Mouse (Mus musculus) heart, embryonic 13.5 days (tissue): ENCODE measurements around the gene Prr5l. TPM values are rescaled to one million over a fixed set of nuclear protein-coding genes. Genes with fewer than 3 reads are reported as not detected.

Experiments
- ATAC-seq: fragments of 200-750 bp; cut with Nextera tagmentation; 2 replicates; pipeline ENCODE4 v1.8.0; 2017; ENCODE audit warnings: moderate TSS enrichment; ENCODE audit not compliant: insufficient number of reproducible peaks, low FRiP score, low TSS enrichment; ENCODE audit errors: extremely low read depth
- H3K27ac ChIP-seq: fragments of 300-500 bp; sonication (generic); replicated peaks from 2 replicates; pipeline ENCODE4 v1.5.1; 2015; ENCODE audit warnings: moderate library complexity, mild to moderate bottlenecking, inconsistent platforms
- H3K27me3 ChIP-seq: fragments of 300-500 bp; sonication (generic); replicated peaks from 2 replicates; pipeline ENCODE4 v1.6.1; 2015; ENCODE audit warnings: mild to moderate bottlenecking, inconsistent platforms
- H3K36me3 ChIP-seq: fragments of 300-500 bp; sonication (generic); 2 replicates; pipeline ENCODE4 v1.6.1; 2015; ENCODE audit warnings: mild to moderate bottlenecking, inconsistent platforms
- H3K4me1 ChIP-seq: fragments of 300-500 bp; sonication (generic); 2 replicates; pipeline ENCODE4 v1.6.1; 2015; ENCODE audit warnings: inconsistent platforms
- H3K4me2 ChIP-seq: fragments of 300-500 bp; sonication (generic); 2 replicates; pipeline ENCODE4 v1.6.1; 2015; ENCODE audit warnings: inconsistent platforms, mild to moderate bottlenecking, moderate library complexity
- H3K4me3 ChIP-seq: fragments of 300-500 bp; sonication (generic); 2 replicates; pipeline ENCODE4 v1.5.1; 2015; ENCODE audit warnings: moderate library complexity, mild to moderate bottlenecking, inconsistent platforms
- H3K9ac ChIP-seq: fragments of 300-500 bp; sonication (generic); 2 replicates; pipeline ENCODE4 v1.6.1; 2015; ENCODE audit warnings: inconsistent platforms, mild to moderate bottlenecking, moderate library complexity
- H3K9me3 ChIP-seq: fragments of 300-500 bp; sonication (generic); 2 replicates; pipeline ENCODE4 v1.6.1; 2016; ENCODE audit warnings: inconsistent platforms
- WGBS: fragments of 180-500 bp; shearing (Covaris S2); methylation state at CpG from one replicate; pipeline ENCODE4 v1.1.7; 2015; ENCODE audit warnings: mixed read lengths; 5-methylcytosine and 5-hydroxymethylcytosine counted together
- polyA plus RNA-seq: library from polyadenylated mRNA; unstranded; fragments of >200 nt; fragmentation: Nextera tagmentation; extraction: Ambion mirVana; gene quantifications from 2 replicates; pipeline ENCODE4 v1.2.1, GENCODE M21; 2015

Gene Prr5l
- polyA plus RNA-seq: 8.9 and 11.1 TPM in 2 replicates

DNA sequence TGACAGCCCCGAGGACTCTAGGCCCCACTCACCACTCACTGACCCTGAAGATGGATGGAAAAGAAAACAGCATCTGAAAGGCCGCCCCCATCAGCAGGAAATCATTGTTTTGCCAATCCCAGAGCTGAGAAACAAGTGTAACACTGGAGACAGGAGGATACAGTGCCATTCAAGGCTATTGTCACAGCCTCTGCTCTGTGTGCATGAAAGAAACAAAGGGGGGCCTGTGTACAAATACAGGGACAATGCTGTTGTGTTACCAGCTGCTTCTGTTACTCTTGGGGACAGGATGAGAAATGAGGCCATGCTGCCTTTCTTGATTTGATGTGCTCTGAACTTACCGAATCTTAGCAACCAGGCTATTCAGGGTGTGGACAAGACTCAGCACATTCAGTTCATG, at the start of gene Prr5l:
Prr5l (minus strand) TSS at position 30 of the 400 bp plus-strand sequence.
- no peaks in the 10 kb centered on the region for H3K36me3 ChIP-seq
- no peak within 1 kb of the TSS for H3K9ac ChIP-seq
- 0 out of 2 replicates have a peak, but pooled peaks cover 4% of the 10 kb centered on the region for H3K27me3 ChIP-seq
- WGBS: 41% methylated on average over 3 of the region's 3 CpGs
- H3K9me3 ChIP-seq: no peaks in the 10 kb centered on the region
- H3K4me3 ChIP-seq: no peak within 1 kb of the TSS
- peaks cover 17% of the 10 kb centered on the region for H3K4me1 ChIP-seq
- ATAC-seq: no peak
- H3K27ac ChIP-seq: no peak within 1 kb of the TSS
- H3K4me2 ChIP-seq: no peak within 1 kb of the TSS

DNA sequence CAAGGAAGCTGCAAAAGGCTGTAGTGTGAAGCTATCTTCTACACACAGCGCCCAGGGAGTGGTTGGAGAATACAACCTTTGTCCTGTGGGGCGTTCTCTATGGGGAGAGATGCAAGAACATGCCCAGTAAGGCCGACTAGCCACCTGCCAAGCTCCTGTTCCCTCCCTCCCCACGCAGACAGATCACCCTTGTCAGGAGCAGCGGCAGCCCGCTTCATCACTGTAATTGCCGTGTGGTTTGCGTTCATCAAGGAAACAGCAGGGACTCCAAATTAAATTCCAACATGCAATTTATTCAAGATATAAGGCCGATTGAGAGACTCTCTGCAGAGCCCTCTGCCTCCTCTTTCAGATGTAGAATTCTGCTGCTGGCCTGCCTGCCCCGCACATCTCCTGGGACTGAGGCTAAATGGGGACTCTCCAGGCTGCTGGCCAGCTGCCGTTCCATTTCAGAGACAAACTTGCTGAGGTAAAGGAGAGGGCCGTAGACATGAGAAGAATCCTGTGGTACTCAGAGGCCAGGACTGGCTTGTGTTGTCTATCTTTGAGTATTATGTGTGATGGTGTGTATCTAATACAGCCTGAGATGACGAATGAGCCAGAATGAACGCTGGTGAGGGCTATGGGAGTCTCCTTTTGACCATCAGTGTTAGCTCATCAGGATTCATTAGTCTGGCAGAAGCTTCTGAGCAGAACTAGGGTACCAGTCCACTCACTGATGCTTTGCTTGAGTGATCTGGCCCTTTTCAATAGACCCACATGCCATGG, 49.5 kb upstream of the Prr5l start:
- no peak for ATAC-seq
- H3K9me3 ChIP-seq: no peaks in the 10 kb centered on the region
- no peak overlapping the region for H3K4me2 ChIP-seq

DNA sequence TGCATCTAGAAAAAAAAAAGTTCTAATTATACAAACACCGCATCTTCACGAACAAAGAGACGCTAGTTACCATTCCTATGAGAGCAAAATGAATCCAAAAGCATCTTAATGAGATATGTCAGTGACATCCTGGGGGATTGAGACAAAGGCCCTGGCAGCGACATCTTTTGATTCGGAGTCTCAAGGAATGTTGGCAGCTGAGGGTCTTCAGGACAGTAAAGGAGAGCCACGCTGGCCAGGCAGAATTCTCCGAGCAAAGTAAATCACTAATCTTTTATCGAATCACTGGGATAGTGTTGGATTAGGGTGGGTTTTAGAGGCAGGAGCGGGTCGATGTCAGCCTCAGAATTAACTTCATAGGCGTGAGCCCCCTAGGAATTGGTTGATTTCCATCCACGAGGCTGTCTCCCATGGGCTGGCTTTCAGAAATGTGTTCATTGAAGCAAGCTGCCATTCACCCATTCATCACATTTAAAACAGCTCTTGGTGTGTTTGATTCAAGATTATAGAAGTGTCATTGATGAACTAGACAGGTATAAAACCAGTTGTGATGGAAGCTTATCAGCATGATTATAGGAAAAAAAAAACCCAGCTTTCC, 42.9 kb upstream of the Prr5l start:
- Histone ChIP-seq H3K36me3 (no peaks in the 10 kb centered on the region), H3K4me3 (no peak overlapping the region), H3K4me1 (no peaks in the 10 kb centered on the region), H3K4me2 (no peak overlapping the region), H3K9me3 (no peaks in the 10 kb centered on the region), H3K27me3 (no peaks in the 10 kb centered on the region), H3K9ac (no peak overlapping the region), H3K27ac (no peak overlapping the region)
- ATAC-seq: no peak
- WGBS: 74% methylated on average over 12 of the region's 12 CpGs

More for the DNA sequence above, 49.5 kb upstream of the Prr5l start:
- Histone ChIP-seq H3K4me3 (no peak overlapping the region), H3K4me1 (no peaks in the 10 kb centered on the region), H3K9ac (no peak overlapping the region), H3K36me3 (no peaks in the 10 kb centered on the region), H3K27ac (no peak overlapping the region), H3K27me3 (no peaks in the 10 kb centered on the region)
- 79% methylated on average over 14 of the region's 14 CpGs for WGBS

DNA sequence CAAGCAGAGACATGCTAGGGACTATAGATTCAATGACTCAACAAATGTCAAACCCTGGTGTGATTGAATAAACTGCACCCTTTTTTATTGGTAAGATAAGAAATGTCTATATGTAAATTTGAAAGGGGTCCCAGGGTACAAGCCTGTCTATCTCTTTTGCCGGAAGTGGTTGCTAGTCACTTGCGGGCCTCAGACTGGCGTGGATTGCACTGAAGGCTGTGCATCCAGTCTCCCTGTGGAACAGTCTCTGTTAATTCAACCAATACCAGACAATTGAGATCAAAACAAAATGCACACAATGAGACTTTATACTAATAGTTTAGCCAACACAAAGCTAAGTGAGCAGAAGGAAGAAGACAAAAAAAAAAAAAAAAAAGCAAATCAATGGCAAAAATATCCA, 42.4 kb upstream of the Prr5l start:
- no peaks in the 10 kb centered on the region for H3K36me3 ChIP-seq
- H3K4me2 ChIP-seq: no peak overlapping the region
- ATAC-seq: no peak
- no peak overlapping the region for H3K4me3 ChIP-seq
- no peaks in the 10 kb centered on the region for H3K4me1 ChIP-seq
- 81% methylated on average over 3 of the region's 3 CpGs for WGBS
- no peaks in the 10 kb centered on the region for H3K27me3 ChIP-seq
- H3K9ac ChIP-seq: no peak overlapping the region
- H3K9me3 ChIP-seq: no peaks in the 10 kb centered on the region
- no peak overlapping the region for H3K27ac ChIP-seq

DNA sequence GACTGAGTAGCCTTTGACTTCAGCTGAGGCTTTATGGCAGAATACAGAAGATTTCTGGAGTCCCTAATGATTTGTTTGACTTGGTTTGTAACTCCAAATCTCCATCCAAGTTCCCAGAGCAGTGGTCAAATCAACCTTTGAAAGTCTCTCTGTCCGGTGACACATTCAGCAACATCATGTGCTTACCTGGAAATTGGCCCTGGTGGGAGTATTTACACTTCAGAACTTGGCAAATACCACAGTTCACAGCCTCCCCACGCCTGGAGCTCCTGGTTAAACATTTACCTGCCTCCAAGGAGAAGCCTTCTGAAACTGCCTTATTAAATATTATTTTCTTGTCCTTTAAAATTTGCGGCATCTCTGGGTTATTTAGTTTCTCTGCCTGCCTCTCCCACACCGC, 40.4 kb upstream of the Prr5l start:
- Histone ChIP-seq H3K9me3 (no peaks in the 10 kb centered on the region), H3K4me3 (no peak overlapping the region), H3K27ac (no peak overlapping the region), H3K27me3 (no peaks in the 10 kb centered on the region), H3K4me2 (no peak overlapping the region), H3K36me3 (no peaks in the 10 kb centered on the region), H3K4me1 (0 out of 2 replicates have a peak, but pooled peaks cover 5% of the 10 kb centered on the region), H3K9ac (no peak overlapping the region)
- no peak for ATAC-seq
- 81% methylated on average over 4 of the region's 4 CpGs for WGBS

DNA sequence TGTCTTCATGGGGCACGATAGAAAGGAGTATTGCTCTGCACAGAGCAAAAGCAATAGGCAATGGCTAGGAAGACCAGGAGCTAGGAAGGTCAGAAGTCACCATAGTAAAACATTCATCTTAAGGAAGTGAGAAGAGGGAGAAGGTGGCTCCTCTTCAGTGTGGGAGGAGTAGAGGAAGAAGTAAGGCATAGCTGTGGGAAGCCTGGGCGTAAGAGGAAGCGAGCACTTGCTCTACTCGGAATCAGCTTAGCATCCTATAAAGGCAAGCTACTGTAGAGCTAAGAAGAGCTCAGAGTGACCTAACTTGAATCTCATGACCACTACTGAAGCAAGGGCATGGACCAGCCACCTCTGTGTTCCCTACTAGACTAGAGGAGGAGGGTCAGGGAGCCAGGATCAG, 39.5 kb upstream of the Prr5l start:
- H3K9ac ChIP-seq: no peak overlapping the region
- 0 out of 2 replicates have a peak, but pooled peaks cover 5% of the 10 kb centered on the region for H3K4me1 ChIP-seq
- no peaks in the 10 kb centered on the region for H3K36me3 ChIP-seq
- no peak overlapping the region for H3K4me2 ChIP-seq
- H3K4me3 ChIP-seq: no peak overlapping the region
- H3K9me3 ChIP-seq: no peaks in the 10 kb centered on the region
- no peaks in the 10 kb centered on the region for H3K27me3 ChIP-seq
- WGBS: 89% methylated on average over 4 of the region's 4 CpGs
- no peak for ATAC-seq
- H3K27ac ChIP-seq: no peak overlapping the region

DNA sequence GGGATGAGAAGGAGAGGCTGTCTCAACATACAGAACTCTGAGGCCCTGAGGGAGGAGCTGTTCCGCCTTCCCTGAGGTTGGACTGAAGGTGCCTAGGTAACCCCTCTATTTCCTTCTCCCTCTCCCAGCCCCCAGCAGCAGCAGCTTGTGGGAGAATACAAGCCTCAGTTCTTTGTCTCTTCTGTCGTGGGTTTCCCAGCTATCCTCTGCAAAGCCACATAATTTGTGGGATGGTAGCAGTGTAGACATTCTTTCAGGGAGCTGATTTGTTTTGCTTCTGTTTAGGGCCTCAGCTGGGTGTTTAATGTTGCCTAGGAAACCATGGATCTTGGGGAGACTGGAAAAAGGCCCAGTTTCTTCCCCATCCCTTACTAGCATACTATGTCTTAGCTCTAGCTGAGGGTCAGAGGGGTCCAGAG, 37.3 kb upstream of the Prr5l start:
- no peak overlapping the region for H3K4me2 ChIP-seq
- H3K27me3 ChIP-seq: no peaks in the 10 kb centered on the region
- 0 out of 2 replicates have a peak, but pooled peaks cover 5% of the 10 kb centered on the region for H3K4me1 ChIP-seq
- no peak for ATAC-seq
- H3K27ac ChIP-seq: no peak overlapping the region
- no peaks in the 10 kb centered on the region for H3K36me3 ChIP-seq
- H3K9ac ChIP-seq: no peak overlapping the region
- no peak overlapping the region for H3K4me3 ChIP-seq
- H3K9me3 ChIP-seq: no peaks in the 10 kb centered on the region
- 63% methylated on average over 2 of the region's 2 CpGs for WGBS

DNA sequence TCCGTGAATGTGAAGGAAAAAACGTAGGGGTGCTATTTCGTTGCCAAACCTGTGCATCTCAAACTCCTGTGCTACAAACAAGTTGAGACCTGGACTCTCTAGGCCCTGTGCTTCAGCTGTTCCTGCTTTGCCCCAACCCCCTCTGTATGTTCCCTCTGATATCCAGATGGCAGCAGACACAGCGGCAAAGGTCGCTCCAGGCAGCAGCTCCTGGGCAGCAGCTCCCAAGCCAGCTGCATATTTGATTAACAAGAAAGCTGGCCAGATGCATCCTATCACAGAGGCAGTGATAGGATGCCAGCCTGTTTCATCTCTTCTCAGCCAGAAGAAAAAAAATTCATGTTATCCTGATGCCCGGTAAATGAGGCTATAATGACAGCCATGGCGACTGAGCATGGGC, 35.7 kb upstream of the Prr5l start:
- Histone ChIP-seq H3K9me3 (no peaks in the 10 kb centered on the region), H3K4me3 (no peak overlapping the region), H3K27ac (no peak overlapping the region), H3K4me1 (0 out of 2 replicates have a peak, but pooled peaks cover 5% of the 10 kb centered on the region), H3K4me2 (no peak overlapping the region), H3K27me3 (no peaks in the 10 kb centered on the region), H3K9ac (no peak overlapping the region), H3K36me3 (no peaks in the 10 kb centered on the region)
- 69% methylated on average over 7 of the region's 7 CpGs for WGBS
- ATAC-seq: no peak

DNA sequence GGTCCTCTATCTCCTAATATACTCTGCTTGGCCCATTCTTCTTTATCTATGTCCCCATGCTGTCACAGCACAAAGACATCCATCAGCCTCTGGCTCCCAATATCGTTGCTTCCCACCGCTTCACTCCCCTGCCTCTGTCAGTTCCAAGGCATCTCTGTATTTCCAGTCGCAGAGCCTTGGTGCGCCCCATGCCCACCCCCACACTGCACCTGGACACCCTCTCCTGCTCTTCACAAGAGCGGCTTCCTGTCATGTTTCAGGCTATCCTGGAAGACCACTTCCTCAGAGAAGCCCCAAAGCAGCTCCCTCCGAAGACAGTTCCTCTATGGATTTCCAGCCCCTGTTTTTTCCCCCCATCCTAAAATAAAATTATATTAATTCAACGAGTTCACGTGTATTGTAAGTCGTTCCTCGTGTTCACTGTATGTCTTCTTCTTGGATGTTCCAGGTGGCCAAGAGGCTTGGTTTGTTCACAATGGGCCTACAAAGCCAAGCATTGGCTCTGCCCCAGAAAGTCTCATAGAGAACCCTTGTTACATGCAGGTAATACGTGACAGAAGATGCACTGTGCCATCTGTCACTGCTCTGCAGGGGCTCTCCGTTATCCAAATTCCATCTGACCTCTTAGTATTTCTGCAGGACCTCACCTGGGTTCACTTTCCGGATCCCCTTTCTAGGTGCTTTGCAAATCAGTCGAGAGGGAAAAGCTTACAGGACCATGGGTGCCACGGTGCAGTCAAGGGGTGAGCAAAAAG, 26.7 kb upstream of the Prr5l start:
- no peak overlapping the region for H3K27ac ChIP-seq
- ATAC-seq: no peak
- peaks cover 6% of the 10 kb centered on the region for H3K4me1 ChIP-seq
- H3K4me3 ChIP-seq: no peak overlapping the region
- peaks cover 6% of the 10 kb centered on the region for H3K36me3 ChIP-seq
- no peak overlapping the region for H3K9ac ChIP-seq
- H3K27me3 ChIP-seq: 0 out of 2 replicates have a peak, but pooled peaks cover 3% of the 10 kb centered on the region
- no peaks in the 10 kb centered on the region for H3K9me3 ChIP-seq
- WGBS: 80% methylated on average over 15 of the region's 15 CpGs
- H3K4me2 ChIP-seq: no peak overlapping the region

DNA sequence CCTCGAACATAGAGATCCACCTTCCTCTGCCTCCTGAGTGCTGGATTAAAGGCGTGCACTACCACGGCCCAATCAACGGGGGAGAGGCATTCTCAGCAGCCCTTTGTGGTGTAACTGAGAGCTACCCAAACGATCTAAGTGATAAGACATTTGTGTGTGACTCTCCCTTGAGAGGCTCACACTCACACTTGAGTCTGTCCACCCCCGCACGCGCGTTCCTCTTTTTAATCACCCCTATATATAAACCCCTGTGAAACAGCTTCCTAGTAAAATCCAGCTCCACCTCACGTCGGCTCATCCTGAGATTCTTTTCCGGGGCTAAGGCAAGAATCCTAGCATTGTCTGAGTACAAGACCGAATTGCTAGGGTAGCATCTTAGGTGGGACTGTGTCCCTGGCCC, 25.9 kb upstream of the Prr5l start:
- H3K27me3 ChIP-seq: 0 out of 2 replicates have a peak, but pooled peaks cover 3% of the 10 kb centered on the region
- H3K9me3 ChIP-seq: no peaks in the 10 kb centered on the region
- no peak overlapping the region for H3K27ac ChIP-seq
- H3K4me3 ChIP-seq: no peak overlapping the region
- no peak overlapping the region for H3K9ac ChIP-seq
- H3K36me3 ChIP-seq: peaks cover 6% of the 10 kb centered on the region
- 65% methylated on average over 13 of the region's 13 CpGs for WGBS
- ATAC-seq: no peak
- peaks cover 8% of the 10 kb centered on the region for H3K4me1 ChIP-seq
- no peak overlapping the region for H3K4me2 ChIP-seq

DNA sequence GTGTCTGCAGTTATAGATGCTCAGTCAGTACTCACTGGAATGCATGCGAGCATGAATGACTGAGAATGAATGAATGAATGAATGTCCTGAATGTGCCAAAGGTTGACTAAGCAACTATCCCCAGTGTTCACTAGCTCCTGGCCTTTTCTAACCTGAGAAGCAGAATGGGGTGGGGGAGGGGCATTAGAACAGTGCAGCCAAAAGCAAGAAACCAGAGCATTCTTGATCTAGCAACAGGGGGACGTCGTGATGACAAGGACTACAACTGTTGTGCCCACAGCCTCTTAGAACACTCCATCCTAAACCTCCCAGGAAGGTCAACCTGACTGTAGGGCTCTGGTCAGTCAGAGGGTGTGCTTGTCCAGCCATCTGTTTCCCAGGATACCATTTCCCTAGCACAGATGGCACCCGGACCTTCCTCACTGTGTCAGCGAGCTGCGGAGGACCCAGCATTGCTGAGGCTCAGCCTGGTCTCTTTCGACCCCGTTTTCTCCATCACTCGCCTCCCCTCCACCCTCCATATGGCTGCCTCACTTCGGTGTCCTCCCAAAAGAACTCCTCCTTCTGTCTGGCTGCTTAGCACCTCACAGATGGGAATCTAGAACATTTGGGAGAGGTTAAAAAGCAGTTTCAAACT, 24.7 kb upstream of the Prr5l start:
- H3K4me1 ChIP-seq: peaks cover 8% of the 10 kb centered on the region
- ATAC-seq: no peak
- 70% methylated on average over 10 of the region's 10 CpGs for WGBS
- peaks cover 6% of the 10 kb centered on the region for H3K36me3 ChIP-seq
- H3K9ac ChIP-seq: no peak overlapping the region
- H3K27ac ChIP-seq: no peak overlapping the region
- H3K4me2 ChIP-seq: no peak overlapping the region
- 0 out of 2 replicates have a peak, but pooled peaks cover 3% of the 10 kb centered on the region for H3K27me3 ChIP-seq
- H3K4me3 ChIP-seq: no peak overlapping the region
- no peaks in the 10 kb centered on the region for H3K9me3 ChIP-seq
